Mouse (Mus musculus) midbrain, embryonic 10.5 days (tissue): ENCODE results near the gene Hp. TPM values are rescaled to one million over a fixed set of nuclear protein-coding genes. Genes with fewer than 3 reads are reported as not detected.

Source experiments
- DNase-seq: peaks from one replicate; pipeline ENCODE4 v3.0.0-alpha.2; 2017; ENCODE audit warnings: low spot score
- H3K27ac ChIP-seq: fragments of 300-500 bp; sonication (generic); replicated peaks from 2 replicates; pipeline ENCODE4 v1.5.1; 2016; ENCODE audit warnings: mild to moderate bottlenecking
- H3K27me3 ChIP-seq: fragments of 300-500 bp; sonication (generic); 2 replicates; pipeline ENCODE4 v1.6.1; 2016; ENCODE audit warnings: low read depth, mild to moderate bottlenecking; ENCODE audit not compliant: poor library complexity, severe bottlenecking
- H3K36me3 ChIP-seq: fragments of 300-500 bp; sonication (generic); 2 replicates; pipeline ENCODE4 v1.6.1; 2016; ENCODE audit warnings: mild to moderate bottlenecking, moderate library complexity
- H3K4me1 ChIP-seq: fragments of 300-500 bp; sonication (generic); 2 replicates; pipeline ENCODE4 v1.6.1; 2016
- H3K4me3 ChIP-seq: fragments of 300-500 bp; sonication (generic); 2 replicates; pipeline ENCODE4 v1.5.1; 2016; ENCODE audit warnings: mild to moderate bottlenecking, moderate library complexity
- H3K9me3 ChIP-seq: fragments of 300-500 bp; sonication (generic); replicated peaks from 2 replicates; pipeline ENCODE4 v1.6.1; 2016; ENCODE audit warnings: mild to moderate bottlenecking
- WGBS: fragments of 180-500 bp; shearing (Covaris S2); methylation state at CpG from one replicate; pipeline ENCODE4 v1.1.7; 2016; 5-methylcytosine and 5-hydroxymethylcytosine counted together
- polyA plus RNA-seq: library from polyadenylated mRNA; unstranded; fragments of >200 nt; fragmentation: Nextera tagmentation; extraction: Ambion mirVana; gene quantifications from 2 replicates; pipeline ENCODE4 v1.2.1, GENCODE M21; 2016

Gene Hp
- polyA plus RNA-seq = 0.55 and 0.57 TPM in 2 replicates

DNA sequence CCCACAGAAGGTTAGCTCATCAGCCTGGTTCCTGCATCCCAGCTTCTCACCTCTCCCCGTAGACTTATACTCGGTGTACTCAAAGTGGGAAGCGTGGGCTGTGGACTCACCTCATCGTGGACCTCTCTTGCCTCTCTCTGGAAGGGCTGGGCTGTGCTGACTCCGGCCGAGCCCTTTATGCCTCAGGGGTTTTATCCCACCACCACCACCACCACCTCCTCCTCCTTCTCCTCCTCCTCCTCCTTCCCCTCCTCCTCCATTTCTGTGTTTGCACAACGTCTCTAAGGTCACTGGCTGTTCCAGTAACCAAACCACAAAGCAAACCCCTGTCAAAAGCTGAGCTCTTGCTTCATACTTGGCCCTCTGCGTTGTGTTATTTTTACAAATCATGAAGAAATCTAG lies at the start of gene Hp:
TSS of gene Hp (minus strand) at position 273 of the 402 bp plus-strand sequence.
- 82% methylated on average over 8 of the region's 8 CpGs for WGBS
- H3K4me3 ChIP-seq = no peak within 1 kb of the TSS
- no peaks in the 10 kb centered on the region; the same call in 1 of the 2 replicates for H3K9me3 ChIP-seq
- no peaks in the 10 kb centered on the region for H3K4me1 ChIP-seq
- H3K27ac ChIP-seq = no peak within 1 kb of the TSS
- H3K36me3 ChIP-seq = peaks cover under 1% of the 10 kb centered on the region; the same call in 1 of the 2 replicates
- H3K27me3 ChIP-seq = no peaks in the 10 kb centered on the region
- no peak for DNase-seq

DNA sequence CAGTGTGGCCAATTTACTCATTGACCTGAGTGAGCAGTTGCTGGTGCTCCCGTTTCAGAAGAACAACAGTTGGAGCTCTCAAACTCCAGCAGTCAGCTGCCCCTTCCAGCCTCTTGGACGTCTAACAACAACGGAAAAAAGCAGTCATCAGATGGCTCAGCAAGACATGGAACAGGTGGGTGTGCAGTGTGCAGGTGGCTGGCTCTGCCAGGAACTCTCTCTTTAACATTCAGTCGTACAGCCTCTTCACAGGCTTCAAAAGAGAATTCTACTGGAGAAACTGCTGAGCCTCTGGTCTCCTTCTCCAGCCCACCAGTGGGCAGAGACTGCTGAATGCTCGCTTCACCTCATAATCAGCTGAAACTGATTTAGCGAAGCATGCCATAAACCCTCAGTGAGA lies 49.7 kb upstream of the Hp start:
- no peak for DNase-seq
- Histone ChIP-seq H3K9me3 (no peaks in the 10 kb centered on the region; the same call in none of the 2 replicates), H3K4me3 (no peak overlapping the region), H3K27me3 (no peaks in the 10 kb centered on the region), H3K27ac (no peak overlapping the region), H3K4me1 (no peaks in the 10 kb centered on the region), H3K36me3 (no peaks in the 10 kb centered on the region)
- 76% methylated on average over 6 of the region's 6 CpGs for WGBS

DNA sequence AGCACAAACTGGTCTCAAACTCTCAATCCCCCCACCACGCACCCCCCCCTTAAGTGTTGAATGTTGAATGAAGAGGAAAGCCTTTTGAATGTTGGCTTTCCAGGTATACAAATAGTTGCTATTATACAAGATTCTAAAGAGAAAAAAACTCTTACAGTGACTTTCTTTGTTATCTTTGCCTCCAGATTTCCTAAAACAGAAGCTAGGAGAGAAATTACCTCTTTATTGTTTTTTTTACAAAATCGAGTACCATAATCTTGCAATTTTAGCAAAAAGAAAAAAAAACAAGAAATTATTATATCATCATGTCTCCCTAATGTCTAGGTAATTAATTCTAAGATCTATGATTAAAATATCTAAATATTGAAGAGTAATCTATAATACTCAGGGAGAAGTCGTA lies 36.6 kb upstream of the Hp start:
- H3K27me3 ChIP-seq = no peaks in the 10 kb centered on the region
- no peaks in the 10 kb centered on the region for H3K4me1 ChIP-seq
- H3K4me3 ChIP-seq = no peak overlapping the region
- no peak for DNase-seq
- H3K27ac ChIP-seq = no peak overlapping the region
- 90% methylated on average over 3 of the region's 3 CpGs for WGBS
- H3K36me3 ChIP-seq = no peaks in the 10 kb centered on the region
- H3K9me3 ChIP-seq = peaks cover 6% of the 10 kb centered on the region

DNA sequence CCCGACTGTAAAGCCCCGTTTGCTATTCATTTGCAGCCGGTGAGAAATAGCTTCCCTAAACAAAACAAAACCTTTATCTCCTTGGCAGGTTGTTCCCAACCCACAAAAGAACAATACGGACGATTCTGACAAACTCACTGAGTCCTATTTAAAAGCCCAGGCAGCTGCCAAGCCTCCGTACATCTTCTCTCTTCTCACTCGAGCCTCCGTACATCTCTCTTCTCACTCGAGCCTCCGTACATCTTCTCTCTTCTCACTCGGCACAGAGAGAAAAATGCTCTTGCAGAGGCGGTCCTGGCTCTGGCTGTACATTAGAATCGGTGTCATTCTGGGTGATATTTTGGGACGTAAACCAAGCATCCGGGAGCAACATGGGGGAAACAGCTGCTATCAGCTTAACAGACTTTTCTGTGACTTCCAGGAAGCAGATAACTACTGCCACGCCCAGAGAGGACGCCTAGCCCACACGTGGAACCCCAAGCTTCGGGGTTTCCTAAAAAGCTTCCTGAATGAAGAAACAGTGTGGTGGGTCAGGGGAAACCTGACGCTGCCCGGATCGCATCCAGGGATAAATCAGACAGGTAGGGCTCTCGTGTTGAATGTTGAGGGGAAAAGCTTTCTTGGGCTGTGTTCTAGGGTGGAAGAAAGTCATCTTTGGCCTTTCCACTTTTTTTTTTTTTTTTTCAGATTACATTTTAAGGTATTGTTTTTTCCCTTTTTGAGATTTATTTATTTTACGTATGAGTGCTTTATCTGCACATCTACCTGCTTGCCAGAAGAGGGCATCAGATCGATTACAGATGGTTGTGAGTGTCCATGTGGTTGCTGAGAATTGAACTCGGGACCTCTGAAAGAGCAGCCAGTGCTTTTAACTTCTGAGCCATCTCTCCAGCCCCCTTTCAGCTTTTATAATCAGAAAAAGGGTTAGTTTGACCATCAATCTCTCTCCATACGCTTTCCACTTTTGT lies 35.6 kb upstream of the Hp start, which contains the start of gene Pkd1l3:
TSS of gene Pkd1l3 (plus strand) at position 275 of the 968 bp plus-strand sequence.
- no peak within 1 kb of the TSS for H3K27ac ChIP-seq
- 66% methylated on average over 27 of the region's 27 CpGs for WGBS
- no peak within 1 kb of the TSS for H3K4me3 ChIP-seq

DNA sequence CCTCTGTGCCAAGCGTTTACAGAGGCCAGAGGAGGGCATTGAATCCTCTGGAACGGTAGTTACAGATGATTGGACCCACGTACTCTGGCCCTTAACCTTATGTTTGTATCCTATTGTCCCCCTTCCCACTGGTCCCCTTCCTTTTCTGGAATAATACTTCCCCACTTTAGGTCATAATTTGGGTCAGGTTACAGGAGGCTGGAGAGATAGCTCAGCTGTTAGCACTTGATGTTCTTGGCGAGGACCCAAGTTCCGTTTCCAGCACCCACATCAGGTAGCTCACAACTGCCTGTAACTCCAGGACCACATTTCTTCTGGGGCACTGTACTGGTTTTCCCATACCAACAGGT lies 30.2 kb upstream of the Hp start:
- H3K27me3 ChIP-seq = no peaks in the 10 kb centered on the region
- DNase-seq = no peak
- peak overlapping the region; percentile 70 for H3K4me3 ChIP-seq
- H3K9me3 ChIP-seq = no peaks in the 10 kb centered on the region
- H3K36me3 ChIP-seq = peaks cover 18% of the 10 kb centered on the region
- WGBS = 27% methylated on average over 5 of the region's 5 CpGs
- H3K4me1 ChIP-seq = peaks cover 21% of the 10 kb centered on the region
- H3K27ac ChIP-seq = peak overlapping the region; percentile 91

More for the DNA sequence above, 35.6 kb upstream of the Hp start, which contains the start of gene Pkd1l3:
- peaks cover 2% of the 10 kb centered on the region for H3K9me3 ChIP-seq
- H3K4me1 ChIP-seq = peaks cover 4% of the 10 kb centered on the region
- H3K36me3 ChIP-seq = no peaks in the 10 kb centered on the region
- no peak for DNase-seq
- no peaks in the 10 kb centered on the region for H3K27me3 ChIP-seq

DNA sequence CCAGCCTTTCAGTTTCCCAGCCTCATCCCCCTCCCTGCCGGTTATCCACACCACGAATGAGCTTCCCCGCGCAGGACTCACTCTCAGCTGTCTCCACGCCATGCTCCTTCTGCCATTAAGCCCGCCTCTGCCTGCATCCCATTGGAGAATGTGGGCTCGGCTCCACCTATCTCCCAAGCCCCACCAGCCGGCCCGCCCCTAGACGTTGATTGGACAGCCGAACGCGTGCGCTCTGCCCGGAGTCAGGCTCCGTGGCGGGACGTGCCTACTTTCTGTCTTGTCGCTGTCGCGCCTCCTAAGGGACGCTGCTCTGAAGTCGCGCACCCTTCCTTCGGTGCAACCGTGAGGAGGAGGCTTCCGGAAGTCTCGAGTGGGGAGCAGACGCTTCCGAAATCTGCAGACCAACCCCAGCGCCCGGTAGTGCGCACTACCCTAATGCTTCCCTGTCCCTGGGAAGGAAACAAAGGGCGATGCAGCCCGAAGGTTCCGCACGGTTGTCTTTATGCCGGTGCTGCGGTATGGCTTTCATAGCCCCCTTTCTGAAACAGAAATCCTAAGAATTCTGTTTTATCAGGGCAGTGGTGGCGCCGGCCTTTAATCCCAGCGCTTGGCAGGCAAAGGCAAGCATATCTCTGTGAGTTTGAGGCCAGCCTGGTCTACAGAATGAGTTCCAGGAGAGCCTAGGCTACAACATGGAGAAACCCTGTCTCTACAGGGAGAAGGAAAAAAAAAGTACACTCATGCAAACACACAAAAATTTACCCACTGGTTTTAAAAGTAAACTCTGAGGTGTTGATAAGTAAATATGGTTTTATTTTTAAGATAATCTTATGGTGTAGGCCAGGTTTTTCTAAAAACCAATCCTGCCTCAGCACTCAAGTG lies 29.5 kb upstream of the Hp start, which contains the start of gene Dhodh:
TSS of gene Dhodh (minus strand) at position 403 of the 882 bp plus-strand sequence.
- under 1% methylated on average over 42 of the region's 42 CpGs for WGBS
- H3K27me3 ChIP-seq = no peaks in the 10 kb centered on the region
- H3K27ac ChIP-seq = peak within 1 kb of the TSS; percentile 91
- H3K9me3 ChIP-seq = no peaks in the 10 kb centered on the region
- peaks cover 21% of the 10 kb centered on the region for H3K4me1 ChIP-seq
- DNase-seq = peak; percentile 96
- H3K36me3 ChIP-seq = peaks cover 24% of the 10 kb centered on the region
- H3K4me3 ChIP-seq = peak within 1 kb of the TSS; percentile 70

DNA sequence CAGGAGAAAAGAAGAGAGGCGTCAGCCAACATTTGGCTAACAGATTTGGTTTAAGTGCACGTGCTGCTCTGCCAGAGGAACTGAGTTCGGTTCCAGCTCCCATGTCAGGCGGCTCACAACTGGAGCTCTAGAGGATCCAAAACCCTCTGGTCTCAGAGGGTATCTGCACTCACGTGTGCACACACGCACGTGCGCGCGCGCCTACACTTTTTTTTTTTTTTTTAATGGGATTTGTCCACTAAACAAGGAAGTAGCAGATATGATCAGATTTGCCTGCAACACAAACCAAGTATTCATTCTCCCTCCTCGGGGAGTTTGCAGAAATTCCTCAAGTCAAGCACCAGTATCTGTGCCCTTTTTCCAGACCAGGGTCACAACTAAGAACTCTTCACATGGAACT lies 28.7 kb upstream of the Hp start:
- no peak for DNase-seq
- Histone ChIP-seq H3K27me3 (no peaks in the 10 kb centered on the region), H3K9me3 (no peaks in the 10 kb centered on the region), H3K4me3 (peak overlapping the region; percentile 70), H3K27ac (peak overlapping the region; percentile 91), H3K36me3 (peaks cover 33% of the 10 kb centered on the region), H3K4me1 (peaks cover 21% of the 10 kb centered on the region)
- WGBS = 14% methylated on average over 12 of the region's 12 CpGs

DNA sequence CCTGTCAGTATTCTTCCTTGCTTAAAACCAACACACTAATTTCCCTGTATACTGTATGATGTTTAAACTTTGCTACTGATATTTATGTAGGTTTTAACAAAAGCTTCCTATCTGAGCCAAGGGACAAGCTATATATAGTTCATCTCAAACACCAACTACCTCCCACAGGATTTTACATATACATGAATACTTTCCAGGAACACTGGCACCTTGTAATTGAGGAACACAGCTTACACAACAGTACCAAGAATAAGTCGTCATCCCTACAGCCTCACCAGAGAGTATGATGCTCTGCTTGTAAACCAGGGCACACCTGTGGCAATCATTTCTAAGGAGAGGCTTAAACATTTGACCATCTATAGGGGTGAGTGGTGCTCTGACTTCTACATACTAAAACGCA lies 27.8 kb upstream of the Hp start:
- H3K4me3 ChIP-seq = no peak overlapping the region
- 86% methylated on average over 2 of the region's 2 CpGs for WGBS
- H3K9me3 ChIP-seq = no peaks in the 10 kb centered on the region
- H3K27ac ChIP-seq = no peak overlapping the region
- H3K4me1 ChIP-seq = peaks cover 21% of the 10 kb centered on the region
- no peaks in the 10 kb centered on the region for H3K27me3 ChIP-seq
- DNase-seq = no peak
- H3K36me3 ChIP-seq = peaks cover 40% of the 10 kb centered on the region

DNA sequence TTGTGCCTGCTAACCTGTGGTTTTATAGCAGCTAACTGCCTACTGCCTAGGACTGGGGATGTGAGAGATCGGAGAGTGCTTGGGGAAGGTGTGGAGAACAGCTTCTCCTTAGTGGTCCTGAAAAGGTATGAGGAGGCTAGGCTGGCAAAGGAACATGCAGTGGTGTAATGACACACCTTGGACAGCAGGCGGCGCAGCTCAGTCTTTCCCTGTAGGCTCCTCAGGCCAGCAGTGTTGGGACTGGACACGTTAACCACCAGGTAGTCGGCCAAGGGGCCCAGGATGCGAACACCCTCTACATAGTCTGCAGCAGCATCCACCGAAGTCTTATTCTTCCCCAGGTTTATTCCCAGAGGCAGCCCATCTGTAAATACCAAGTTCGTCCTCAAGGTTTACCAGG lies 16.9 kb upstream of the Hp start:
- Histone ChIP-seq H3K4me1 (no peaks in the 10 kb centered on the region), H3K4me3 (no peak overlapping the region), H3K36me3 (peaks cover 79% of the 10 kb centered on the region), H3K9me3 (no peaks in the 10 kb centered on the region), H3K27ac (no peak overlapping the region), H3K27me3 (no peaks in the 10 kb centered on the region)
- DNase-seq = peak; percentile 57
- WGBS = 52% methylated on average over 8 of the region's 8 CpGs

DNA sequence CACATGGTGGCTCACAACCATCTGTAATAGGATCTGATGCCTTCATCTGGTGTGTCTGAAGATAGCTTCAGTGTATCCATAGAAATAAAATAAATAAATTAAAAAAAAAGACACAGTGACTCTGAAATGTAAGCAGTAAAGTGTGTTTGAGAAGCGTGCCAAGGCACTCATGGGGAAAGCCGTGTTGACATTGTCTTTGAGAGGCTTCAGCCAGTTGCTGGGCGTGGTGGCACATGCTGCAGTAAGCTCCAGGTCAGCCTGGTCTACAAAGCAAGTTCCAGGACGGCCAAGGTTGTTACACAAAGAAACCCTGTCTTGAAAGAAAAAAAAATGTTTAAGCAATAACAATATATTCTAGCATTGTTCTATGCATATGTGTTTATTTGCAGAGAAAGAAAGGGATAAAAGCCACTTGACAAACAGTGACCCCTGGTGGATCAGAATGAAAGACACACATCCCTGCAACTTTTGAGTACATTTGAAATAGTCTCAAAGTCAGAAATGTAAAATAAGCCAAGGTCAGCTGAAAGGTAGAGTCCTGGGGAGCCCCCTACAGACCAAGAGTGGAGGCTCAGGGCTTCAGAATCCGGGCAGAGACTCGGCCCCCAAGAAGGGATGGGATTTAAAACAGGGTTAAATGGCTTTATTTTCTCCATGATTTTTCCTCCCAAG lies 14.3 kb upstream of the Hp start:
- no peak for DNase-seq
- no peak overlapping the region for H3K27ac ChIP-seq
- no peaks in the 10 kb centered on the region for H3K4me1 ChIP-seq
- H3K9me3 ChIP-seq = no peaks in the 10 kb centered on the region
- no peak overlapping the region for H3K4me3 ChIP-seq
- peaks cover 57% of the 10 kb centered on the region for H3K36me3 ChIP-seq
- no peaks in the 10 kb centered on the region for H3K27me3 ChIP-seq
- WGBS = 81% methylated on average over 6 of the region's 6 CpGs

DNA sequence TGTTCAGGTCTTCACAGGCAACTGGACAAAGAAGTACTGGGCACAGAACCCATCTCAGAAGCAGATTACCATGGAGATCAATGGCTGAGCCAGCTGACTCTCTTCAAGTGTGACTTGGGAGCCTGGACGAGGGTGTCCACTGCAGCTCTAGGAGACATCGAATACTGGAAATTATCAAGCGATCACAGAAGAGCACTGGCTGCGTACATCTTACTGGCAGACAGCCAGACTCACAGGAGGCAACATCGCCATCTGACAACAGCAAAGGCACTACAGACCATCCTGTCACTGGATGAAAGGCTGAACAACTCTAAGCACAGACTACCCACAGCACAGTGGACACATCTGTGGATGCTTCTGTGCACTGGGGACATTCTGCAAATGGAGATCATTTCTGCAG lies 13.2 kb upstream of the Hp start:
- WGBS = 95% methylated on average over 5 of the region's 5 CpGs
- Histone ChIP-seq H3K4me3 (no peak overlapping the region), H3K27me3 (no peaks in the 10 kb centered on the region), H3K4me1 (no peaks in the 10 kb centered on the region), H3K27ac (no peak overlapping the region), H3K9me3 (no peaks in the 10 kb centered on the region), H3K36me3 (peaks cover 50% of the 10 kb centered on the region)
- DNase-seq = no peak

DNA sequence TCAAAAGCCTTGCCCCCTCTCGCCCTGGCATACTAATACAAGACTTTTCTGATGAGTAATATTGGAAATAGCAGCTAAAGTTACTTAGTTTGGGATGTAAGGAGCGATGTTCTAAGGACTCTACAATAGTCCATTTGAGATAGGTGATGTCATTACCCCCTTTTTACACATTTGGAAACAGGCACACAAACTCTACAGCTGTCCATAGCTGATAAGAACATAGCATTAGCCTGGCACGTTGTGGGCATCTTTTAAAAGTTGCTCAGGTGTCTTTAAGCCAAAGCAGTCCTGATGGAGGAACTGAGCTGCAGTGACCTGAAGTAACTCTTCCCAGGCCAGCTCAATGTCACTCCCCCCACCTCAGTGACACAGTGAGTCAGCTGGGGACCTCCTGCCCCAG lies 12.4 kb upstream of the Hp start:
- WGBS = 91% methylated on average over 3 of the region's 3 CpGs
- H3K36me3 ChIP-seq = peaks cover 43% of the 10 kb centered on the region
- H3K27ac ChIP-seq = no peak overlapping the region
- DNase-seq = no peak
- no peaks in the 10 kb centered on the region for H3K4me1 ChIP-seq
- no peaks in the 10 kb centered on the region for H3K27me3 ChIP-seq
- no peaks in the 10 kb centered on the region for H3K9me3 ChIP-seq
- no peak overlapping the region for H3K4me3 ChIP-seq
